Mouse (Mus musculus): Measurements from ENCODE around the gene Sct.

- TF ChIP-seq POLR2A (IDR thresholded peaks at IDR 0.05; ENCODE audit: insufficient read depth, low read depth, low read length) (no peak), CTCF (IDR thresholded peaks at IDR 0.05; ENCODE audit: insufficient read depth, low read depth, low read length) (no peak)
Measured at GRCm38 (mm10) chr7:141297926-141298650, 19.2 kb upstream of the Sct start.

Measured in olfactory bulb, adult 2 months (tissue).